Mouse (Mus musculus) brown adipose tissue, adult 24 weeks (tissue): ENCODE results near the gene Gm9918. TPM values are rescaled to one million over a fixed set of nuclear protein-coding genes. Genes with fewer than 3 reads are reported as not detected.
A peak's percentile ranks its signal among the peaks of the same experiment; 100 is the strongest.
"Not testable (repeated sequence)": the region's sequence is repeated elsewhere in the genome, so short reads cannot be mapped to it uniquely, and the experiment has no call there.

Experiments
- H3K27ac ChIP-seq: fragments of 200-500 bp; replicated peaks from 2 replicates; pipeline ENCODE4 v1.5.1; 2012; ENCODE audit warnings: low read depth, mild to moderate bottlenecking, low read length
- H3K4me1 ChIP-seq: fragments of 200-500 bp; 2 replicates; pipeline ENCODE4 v1.6.1; 2012; ENCODE audit warnings: low read length, mixed read lengths; ENCODE audit not compliant: control insufficient read depth, insufficient read depth, insufficient read length
- H3K4me3 ChIP-seq: fragments of 200-500 bp; 2 replicates; pipeline ENCODE4 v1.5.1; 2012; ENCODE audit warnings: low read depth, mild to moderate bottlenecking, low read length, moderate library complexity; ENCODE audit not compliant: insufficient read depth
- polyA plus RNA-seq: library from polyadenylated mRNA; stranded (reverse); fragments of >200 nt; gene quantifications from 2 replicates; pipeline ENCODE4 v1.2.4, GENCODE M21; 2012; ENCODE audit not compliant: missing spikeins, insufficient read depth, insufficient read length

Gm9918 gene
- polyA plus RNA-seq: not detected in 2 replicates

- Histone ChIP-seq H3K27ac (no peak within 1 kb of the TSS), H3K4me3 (no peak within 1 kb of the TSS), H3K4me1 (no peaks in the 10 kb centered on the region; the same call in 1 of the 2 replicates)
These were observed at the start of gene Gm9918 for GRCm38 (mm10) chr15:102270274-102270960. Gene Gm9918 (plus strand): TSS chr15:102270563.

GRCm38 (mm10) chr15:102222386-102222785 lies 48.0 kb upstream of the Gm9918 start:
- Histone ChIP-seq H3K27ac (no peak overlapping the region), H3K4me3 (no peak overlapping the region), H3K4me1 (no peaks in the 10 kb centered on the region)

GRCm38 (mm10) chr15:102224186-102224991 lies 46.0 kb upstream of the Gm9918 start:
- Histone ChIP-seq H3K27ac (no peak overlapping the region), H3K4me3 (peak overlapping the region; percentile 49), H3K4me1 (no peaks in the 10 kb centered on the region)

GRCm38 (mm10) chr15:102224992-102225617 lies 45.3 kb upstream of the Gm9918 start:
- Histone ChIP-seq H3K4me3 (peak overlapping the region; percentile 49), H3K4me1 (no peaks in the 10 kb centered on the region), H3K27ac (no peak overlapping the region)

GRCm38 (mm10) chr15:102225619-102226018 lies 44.7 kb upstream of the Gm9918 start:
- not testable (repeated sequence) for H3K27ac ChIP-seq, H3K4me3 ChIP-seq, H3K4me1 ChIP-seq

- H3K4me1 ChIP-seq: peaks cover 16% of the 10 kb centered on the region
- H3K27ac ChIP-seq: no peak overlapping the region
- H3K4me3 ChIP-seq: no peak overlapping the region
These were observed 39.7 kb upstream of the Gm9918 start for GRCm38 (mm10) chr15:102230408-102231321.

GRCm38 (mm10) chr15:102231748-102232147 lies 38.6 kb upstream of the Gm9918 start, which contains the start of gene Itgb7:
Gene Itgb7 (minus strand): TSS chr15:102231944.
- Histone ChIP-seq H3K4me1 (peaks cover 20% of the 10 kb centered on the region), H3K4me3 (no peak within 1 kb of the TSS), H3K27ac (no peak within 1 kb of the TSS)

- Histone ChIP-seq H3K4me3 (no peak overlapping the region), H3K27ac (no peak overlapping the region), H3K4me1 (peaks cover 20% of the 10 kb centered on the region)
These were observed 37.6 kb upstream of the Gm9918 start for GRCm38 (mm10) chr15:102232764-102233163.

GRCm38 (mm10) chr15:102233896-102234295 lies 36.5 kb upstream of the Gm9918 start:
- no peak overlapping the region for H3K4me3 ChIP-seq
- H3K27ac ChIP-seq: no peak overlapping the region

GRCm38 (mm10) chr15:102235371-102236027 lies 34.9 kb upstream of the Gm9918 start:
- Histone ChIP-seq H3K4me3 (peak overlapping the region; percentile 29), H3K4me1 (peaks cover 20% of the 10 kb centered on the region), H3K27ac (peak overlapping the region; percentile 50)

More at GRCm38 (mm10) chr15:102233896-102234295, 36.5 kb upstream of the Gm9918 start:
- peaks cover 20% of the 10 kb centered on the region for H3K4me1 ChIP-seq

- Histone ChIP-seq H3K4me3 (no peak overlapping the region), H3K4me1 (peaks cover 27% of the 10 kb centered on the region), H3K27ac (no peak overlapping the region)
These were observed 31.7 kb upstream of the Gm9918 start for GRCm38 (mm10) chr15:102238543-102239259.

GRCm38 (mm10) chr15:102239260-102239590 lies 31.1 kb upstream of the Gm9918 start:
- Histone ChIP-seq H3K27ac (peak overlapping the region; percentile 49), H3K4me1 (peaks cover 30% of the 10 kb centered on the region), H3K4me3 (0 out of 2 replicates have a peak overlapping the region, but pooled peaks have one; percentile 11)

GRCm38 (mm10) chr15:102239851-102240250 lies 30.5 kb upstream of the Gm9918 start:
- H3K4me3 ChIP-seq: no peak overlapping the region

More at GRCm38 (mm10) chr15:102239851-102240250, 30.5 kb upstream of the Gm9918 start:
- Histone ChIP-seq H3K4me1 (peaks cover 25% of the 10 kb centered on the region), H3K27ac (peak overlapping the region; percentile 18)
